Mouse (Mus musculus) stomach, embryonic 15.5 days (tissue): ENCODE measurements around the gene Dlg1. TPM values are rescaled to one million over a fixed set of nuclear protein-coding genes. Genes with fewer than 3 reads are reported as not detected.

Experiments used
- ATAC-seq: fragments of 200-750 bp; cut with Nextera tagmentation; 2 replicates; pipeline ENCODE4 v1.8.0; 2017; ENCODE audit warnings: low read depth, moderate number of reproducible peaks, moderate TSS enrichment; ENCODE audit not compliant: insufficient read depth, low FRiP score
- H3K27ac ChIP-seq: fragments of 300-500 bp; sonication (generic); 2 replicates; pipeline ENCODE4 v1.5.1; 2015; ENCODE audit warnings: mild to moderate bottlenecking, inconsistent platforms
- H3K27me3 ChIP-seq: fragments of 300-500 bp; sonication (generic); replicated peaks from 2 replicates; pipeline ENCODE4 v1.6.1; 2015; ENCODE audit warnings: inconsistent platforms
- H3K36me3 ChIP-seq: fragments of 300-500 bp; sonication (generic); 2 replicates; pipeline ENCODE4 v1.6.1; 2015; ENCODE audit warnings: inconsistent platforms
- H3K4me1 ChIP-seq: fragments of 300-500 bp; sonication (generic); 2 replicates; pipeline ENCODE4 v1.6.1; 2015; ENCODE audit warnings: inconsistent platforms
- H3K4me2 ChIP-seq: fragments of 300-500 bp; sonication (generic); 2 replicates; pipeline ENCODE4 v1.6.1; 2015; ENCODE audit warnings: mild to moderate bottlenecking, inconsistent platforms
- H3K4me3 ChIP-seq: fragments of 300-500 bp; sonication (generic); replicated peaks from 2 replicates; pipeline ENCODE4 v1.5.1; 2015; ENCODE audit warnings: inconsistent platforms
- H3K9ac ChIP-seq: fragments of 300-500 bp; sonication (generic); 2 replicates; pipeline ENCODE4 v1.6.1; 2015; ENCODE audit warnings: inconsistent platforms
- H3K9me3 ChIP-seq: fragments of 300-500 bp; sonication (generic); 2 replicates; pipeline ENCODE4 v1.6.1; 2016; ENCODE audit warnings: inconsistent platforms
- WGBS: fragments of 180-500 bp; shearing (Covaris S2); methylation state at CpG from one replicate; pipeline ENCODE4 v1.1.7; 2015; 5-methylcytosine and 5-hydroxymethylcytosine counted together
- polyA plus RNA-seq: library from polyadenylated mRNA; unstranded; fragments of >200 nt; fragmentation: Nextera tagmentation; extraction: Ambion mirVana; gene quantifications from 2 replicates; pipeline ENCODE4 v1.2.1, GENCODE M21; 2015

The Dlg1 gene
- 25.0 and 26.3 TPM in 2 replicates for polyA plus RNA-seq

GRCm38 (mm10) chr16:31663379-31664286 is at the start of gene Dlg1:
Gene Dlg1 (plus strand): TSS chr16:31663443.
- Histone ChIP-seq H3K36me3 (no peaks in the 10 kb centered on the region), H3K27me3 (no peaks in the 10 kb centered on the region), H3K9me3 (no peaks in the 10 kb centered on the region), H3K4me1 (peaks cover 4% of the 10 kb centered on the region; the same call in 1 of the 2 replicates), H3K9ac (peak within 1 kb of the TSS; percentile 88), H3K4me3 (peak within 1 kb of the TSS; percentile 93), H3K27ac (peak within 1 kb of the TSS; percentile 95), H3K4me2 (peak within 1 kb of the TSS; percentile 83)
- WGBS: under 1% methylated on average over 85 of the region's 95 CpGs
- peak; percentile 96 for ATAC-seq

GRCm38 (mm10) chr16:31616382-31616781 is 46.9 kb upstream of the Dlg1 start:
- no peak overlapping the region for H3K9ac ChIP-seq
- ATAC-seq: no peak
- no peaks in the 10 kb centered on the region for H3K9me3 ChIP-seq
- H3K4me3 ChIP-seq: no peak overlapping the region
- H3K4me1 ChIP-seq: peaks cover 6% of the 10 kb centered on the region
- H3K36me3 ChIP-seq: no peaks in the 10 kb centered on the region
- H3K4me2 ChIP-seq: no peak overlapping the region
- 83% methylated on average over 2 of the region's 2 CpGs for WGBS
- H3K27me3 ChIP-seq: no peaks in the 10 kb centered on the region
- no peak overlapping the region for H3K27ac ChIP-seq

GRCm38 (mm10) chr16:31617128-31617527 is 46.1 kb upstream of the Dlg1 start:
- ATAC-seq: no peak
- H3K36me3 ChIP-seq: no peaks in the 10 kb centered on the region

GRCm38 (mm10) chr16:31617823-31618371 is 45.3 kb upstream of the Dlg1 start:
- peak; percentile 80 for ATAC-seq
- Histone ChIP-seq H3K4me3 (peak overlapping the region; percentile 16; the same call in 1 of the 2 replicates), H3K9ac (no peak overlapping the region), H3K4me2 (peak overlapping the region; percentile 33), H3K9me3 (no peaks in the 10 kb centered on the region), H3K4me1 (peaks cover 6% of the 10 kb centered on the region), H3K27me3 (no peaks in the 10 kb centered on the region), H3K36me3 (no peaks in the 10 kb centered on the region), H3K27ac (peak overlapping the region; percentile 81)
- WGBS: 14% methylated on average over 10 of the region's 10 CpGs

More at GRCm38 (mm10) chr16:31617128-31617527, 46.1 kb upstream of the Dlg1 start:
- Histone ChIP-seq H3K4me1 (peaks cover 6% of the 10 kb centered on the region), H3K4me3 (no peak overlapping the region), H3K27me3 (no peaks in the 10 kb centered on the region), H3K9me3 (no peaks in the 10 kb centered on the region), H3K4me2 (no peak overlapping the region), H3K27ac (no peak overlapping the region), H3K9ac (no peak overlapping the region)

- Histone ChIP-seq H3K4me1 (peaks cover 6% of the 10 kb centered on the region), H3K36me3 (no peaks in the 10 kb centered on the region), H3K27me3 (no peaks in the 10 kb centered on the region), H3K4me3 (0 out of 2 replicates have a peak overlapping the region, but pooled peaks have one; percentile 16), H3K9ac (no peak overlapping the region), H3K27ac (peak overlapping the region; percentile 81), H3K4me2 (peak overlapping the region; percentile 33; the same call in 1 of the 2 replicates), H3K9me3 (no peaks in the 10 kb centered on the region)
- ATAC-seq: no peak
- 60% methylated on average over 9 of the region's 9 CpGs for WGBS
Measured at GRCm38 (mm10) chr16:31618671-31619070, 44.6 kb upstream of the Dlg1 start.

GRCm38 (mm10) chr16:31619675-31620335 is 43.4 kb upstream of the Dlg1 start:
- WGBS: 69% methylated on average over 6 of the region's 6 CpGs

GRCm38 (mm10) chr16:31622356-31622755 is 40.9 kb upstream of the Dlg1 start:
- Histone ChIP-seq H3K4me1 (peaks cover 6% of the 10 kb centered on the region), H3K9me3 (no peaks in the 10 kb centered on the region), H3K9ac (no peak overlapping the region), H3K4me2 (no peak overlapping the region), H3K27ac (no peak overlapping the region), H3K36me3 (no peaks in the 10 kb centered on the region), H3K4me3 (no peak overlapping the region), H3K27me3 (no peaks in the 10 kb centered on the region)
- no peak for ATAC-seq
- WGBS: 88% methylated on average over 1 of the region's 1 CpGs

More at GRCm38 (mm10) chr16:31619675-31620335, 43.4 kb upstream of the Dlg1 start:
- no peak overlapping the region for H3K4me3 ChIP-seq
- no peak overlapping the region for H3K4me2 ChIP-seq
- H3K27ac ChIP-seq: no peak overlapping the region
- no peaks in the 10 kb centered on the region for H3K9me3 ChIP-seq
- no peak for ATAC-seq
- peaks cover 6% of the 10 kb centered on the region for H3K4me1 ChIP-seq
- H3K36me3 ChIP-seq: no peaks in the 10 kb centered on the region
- H3K9ac ChIP-seq: no peak overlapping the region
- no peaks in the 10 kb centered on the region for H3K27me3 ChIP-seq

- H3K4me1 ChIP-seq: peaks cover under 1% of the 10 kb centered on the region; the same call in 1 of the 2 replicates
Measured at GRCm38 (mm10) chr16:31623136-31623535, 40.1 kb upstream of the Dlg1 start.

GRCm38 (mm10) chr16:31624749-31625148 is 38.5 kb upstream of the Dlg1 start:
- Histone ChIP-seq H3K36me3 (no peaks in the 10 kb centered on the region), H3K27me3 (no peaks in the 10 kb centered on the region), H3K9me3 (no peaks in the 10 kb centered on the region), H3K9ac (no peak overlapping the region), H3K27ac (no peak overlapping the region), H3K4me2 (no peak overlapping the region), H3K4me1 (no peaks in the 10 kb centered on the region), H3K4me3 (no peak overlapping the region)
- no peak for ATAC-seq
- WGBS: 75% methylated on average over 1 of the region's 1 CpGs

More at GRCm38 (mm10) chr16:31623136-31623535, 40.1 kb upstream of the Dlg1 start:
- H3K4me2 ChIP-seq: no peak overlapping the region
- 77% methylated on average over 6 of the region's 6 CpGs for WGBS
- no peak overlapping the region for H3K4me3 ChIP-seq
- no peak overlapping the region for H3K9ac ChIP-seq
- no peaks in the 10 kb centered on the region for H3K27me3 ChIP-seq
- no peak overlapping the region for H3K27ac ChIP-seq
- H3K36me3 ChIP-seq: no peaks in the 10 kb centered on the region
- no peak for ATAC-seq
- H3K9me3 ChIP-seq: no peaks in the 10 kb centered on the region

GRCm38 (mm10) chr16:31626331-31626730 is 36.9 kb upstream of the Dlg1 start:
- H3K4me1 ChIP-seq: no peaks in the 10 kb centered on the region
- H3K9me3 ChIP-seq: no peaks in the 10 kb centered on the region
- no peak overlapping the region for H3K4me3 ChIP-seq
- no peak overlapping the region for H3K4me2 ChIP-seq
- no peaks in the 10 kb centered on the region for H3K27me3 ChIP-seq
- 74% methylated on average over 6 of the region's 6 CpGs for WGBS
- ATAC-seq: no peak
- H3K36me3 ChIP-seq: no peaks in the 10 kb centered on the region
- no peak overlapping the region for H3K27ac ChIP-seq
- H3K9ac ChIP-seq: no peak overlapping the region

- Histone ChIP-seq H3K9me3 (no peaks in the 10 kb centered on the region), H3K4me3 (no peak overlapping the region), H3K4me1 (no peaks in the 10 kb centered on the region), H3K27ac (no peak overlapping the region), H3K9ac (no peak overlapping the region), H3K36me3 (no peaks in the 10 kb centered on the region), H3K27me3 (no peaks in the 10 kb centered on the region), H3K4me2 (no peak overlapping the region)
- no peak for ATAC-seq
- 94% methylated on average over 4 of the region's 4 CpGs for WGBS
Measured at GRCm38 (mm10) chr16:31630381-31630780, 32.9 kb upstream of the Dlg1 start.
